Mouse (Mus musculus) mouse embryonic stem cell (cell line): ENCODE measurements around the gene Wdr78.

Experiments used
- in situ Hi-C, 2 experiments: fragments of 300-500 bp; cut with MboI; formaldehyde crosslinking; loops; 1 replicate in 1 of 2; 3 replicates in 1 of 2; pipeline ENCODE4 v1.14.3; 2019 to 2020; ENCODE audit warnings: low sequenced_read_pairs in 2 of 2, low pct_unique_long_range_greater_than_20kb in 1 of 2, mixed read lengths in 1 of 2; ENCODE audit not compliant: unreplicated experiment in 1 of 2

Wdr78 gene

DNA sequence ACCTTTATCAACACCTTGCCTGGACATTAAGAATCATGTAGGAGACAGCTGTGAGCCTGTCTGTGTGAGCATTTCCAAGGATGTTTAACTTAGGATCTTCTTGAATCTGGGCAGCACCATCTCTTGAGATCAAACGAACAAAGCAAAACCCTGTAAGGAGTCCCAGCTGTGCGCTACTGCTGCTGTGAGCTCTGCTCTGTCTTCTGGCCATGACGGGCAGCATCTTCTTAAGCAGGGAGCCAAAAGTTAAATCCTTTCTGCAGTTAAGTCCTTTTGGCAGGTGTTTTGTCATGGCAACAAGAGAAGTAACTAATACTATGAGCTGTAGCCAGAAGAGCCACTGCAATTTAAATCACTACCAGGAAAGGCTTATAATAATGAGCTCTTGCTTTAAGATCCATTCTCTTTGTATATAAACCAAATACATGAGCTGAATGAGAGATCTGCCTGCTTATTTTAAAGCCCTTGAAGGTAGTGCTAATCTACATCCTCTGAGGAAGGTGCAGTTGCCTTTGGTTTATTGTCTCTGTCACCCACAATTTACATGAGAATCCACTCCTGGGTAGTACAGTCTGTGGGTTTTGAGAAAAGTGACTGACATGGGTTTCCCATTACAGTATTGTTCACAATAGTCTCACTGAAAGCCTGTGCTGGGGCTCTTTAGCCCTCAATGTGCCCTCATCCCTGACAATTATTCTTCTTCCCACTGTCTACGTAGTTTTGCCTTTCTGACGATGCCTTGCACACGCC, 46.3 kb downstream of the Wdr78 start:
- in situ Hi-C loops = no loop called here

DNA sequence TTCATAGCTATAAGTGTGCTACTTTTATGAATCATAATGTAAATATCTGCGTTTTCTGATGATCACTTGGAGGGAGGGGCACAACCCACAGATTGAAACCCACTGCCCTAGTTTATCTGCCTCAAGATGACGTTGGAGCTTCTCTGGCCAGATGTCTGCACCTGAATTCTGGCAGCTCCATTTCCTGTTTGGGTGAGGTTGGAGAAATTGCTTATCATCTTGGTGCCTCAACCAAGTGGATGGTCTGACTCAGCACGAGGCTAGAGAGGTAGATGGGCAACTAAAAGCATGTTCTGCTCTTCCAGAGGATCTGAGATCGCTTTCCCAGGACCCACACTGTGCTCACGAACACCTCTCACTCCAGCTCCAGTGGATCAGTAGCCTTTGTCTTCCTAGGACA, 49.4 kb downstream of the Wdr78 start:
- in situ Hi-C loops = no loop called here

DNA sequence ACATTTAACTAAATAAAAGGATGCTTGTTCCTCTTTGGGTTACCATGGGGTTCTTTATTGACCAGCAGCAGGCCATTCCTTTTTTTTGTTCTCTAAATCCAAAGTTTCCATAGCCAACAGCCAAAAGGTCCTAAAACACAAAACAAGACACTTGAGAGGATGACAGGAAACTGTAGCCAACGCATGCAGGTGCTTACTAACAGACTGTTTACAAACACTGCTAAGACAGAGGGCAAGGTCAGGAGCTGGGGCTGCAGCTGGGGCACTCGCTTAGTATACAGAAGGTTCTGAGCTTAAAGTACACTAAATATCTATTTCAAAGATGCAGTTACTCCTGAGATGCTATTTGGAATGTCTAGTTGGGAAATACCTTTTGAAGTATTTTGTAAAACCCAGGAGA, 49.9 kb downstream of the Wdr78 start:
- in situ Hi-C loops = no loop called here

DNA sequence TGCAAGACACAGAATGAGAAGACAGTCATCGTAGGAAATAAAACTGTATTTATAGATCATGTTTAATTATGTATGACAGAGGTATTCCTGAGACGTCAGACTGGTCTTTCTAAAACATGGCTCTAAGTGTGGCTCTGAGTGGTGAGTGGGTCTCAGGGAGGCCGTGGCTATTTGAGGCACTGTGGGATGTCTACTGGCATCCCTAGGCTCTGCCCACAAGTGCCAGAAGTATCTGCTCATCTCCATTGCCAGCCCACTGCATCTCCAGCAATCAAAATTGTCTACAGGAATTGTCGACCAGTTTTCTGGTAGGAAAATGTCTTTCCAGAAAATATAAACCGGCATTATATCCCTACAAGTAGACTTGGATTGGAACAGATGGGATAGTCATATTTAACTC, 57.4 kb downstream of the Wdr78 start:
- in situ Hi-C loops = no loop called here

DNA sequence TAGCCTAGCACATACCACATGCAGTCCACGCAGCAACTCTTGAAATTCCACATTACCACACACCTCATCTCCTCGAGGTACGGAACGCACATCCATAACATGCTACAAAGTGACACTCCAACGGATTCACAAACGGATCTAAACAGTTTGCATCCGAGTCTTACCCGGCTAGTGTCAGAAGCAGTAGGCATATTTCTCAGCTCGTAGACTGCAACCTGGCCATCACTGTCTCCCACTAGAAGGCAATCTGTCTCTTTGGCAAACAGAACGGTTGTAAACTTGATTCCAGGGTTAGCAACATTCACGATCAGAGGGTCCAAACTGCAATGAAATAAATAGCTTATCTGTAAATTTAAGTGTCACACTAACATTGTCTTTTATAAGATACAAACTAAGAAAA, 66.3 kb downstream of the Wdr78 start:
- in situ Hi-C loops = no loop called here

DNA sequence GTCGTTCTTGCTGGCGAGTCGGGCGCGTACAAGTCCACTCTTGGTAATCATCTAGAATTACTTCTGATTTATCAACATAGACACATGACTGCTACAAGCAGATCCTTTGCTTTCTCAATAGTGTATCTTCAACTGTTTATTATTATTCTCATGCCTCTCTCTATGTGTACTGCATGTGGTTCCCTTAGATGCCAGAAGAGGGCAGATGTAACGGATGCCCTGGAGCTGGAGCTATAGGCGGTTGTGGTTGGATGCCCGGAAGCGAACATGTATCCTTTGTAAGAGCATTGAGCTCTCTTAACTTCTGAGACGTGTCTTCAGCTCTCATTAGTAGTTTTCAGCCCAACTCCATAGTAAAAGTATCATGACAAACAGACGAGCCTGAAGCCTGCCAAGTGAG, 71.4 kb downstream of the Wdr78 start:
- in situ Hi-C loops = no loop called here

DNA sequence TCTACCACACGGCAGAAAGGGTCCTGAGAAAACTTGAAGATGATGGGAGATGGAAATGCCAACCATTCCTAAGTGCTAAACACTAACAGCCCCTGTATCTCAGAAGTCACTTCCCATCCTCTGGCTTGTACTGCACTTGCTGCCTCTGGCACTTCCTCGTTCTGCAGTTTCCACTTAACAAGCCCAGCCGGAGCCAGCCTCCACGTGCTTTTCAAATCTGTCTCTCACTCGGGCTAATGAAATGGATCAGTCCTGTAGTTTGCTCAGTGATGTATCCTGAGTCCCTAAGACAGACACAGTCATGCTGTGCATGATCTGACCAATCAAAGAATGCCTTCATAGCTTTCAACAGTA, 74.5 kb downstream of the Wdr78 start:
- in situ Hi-C loops = no loop called here

DNA sequence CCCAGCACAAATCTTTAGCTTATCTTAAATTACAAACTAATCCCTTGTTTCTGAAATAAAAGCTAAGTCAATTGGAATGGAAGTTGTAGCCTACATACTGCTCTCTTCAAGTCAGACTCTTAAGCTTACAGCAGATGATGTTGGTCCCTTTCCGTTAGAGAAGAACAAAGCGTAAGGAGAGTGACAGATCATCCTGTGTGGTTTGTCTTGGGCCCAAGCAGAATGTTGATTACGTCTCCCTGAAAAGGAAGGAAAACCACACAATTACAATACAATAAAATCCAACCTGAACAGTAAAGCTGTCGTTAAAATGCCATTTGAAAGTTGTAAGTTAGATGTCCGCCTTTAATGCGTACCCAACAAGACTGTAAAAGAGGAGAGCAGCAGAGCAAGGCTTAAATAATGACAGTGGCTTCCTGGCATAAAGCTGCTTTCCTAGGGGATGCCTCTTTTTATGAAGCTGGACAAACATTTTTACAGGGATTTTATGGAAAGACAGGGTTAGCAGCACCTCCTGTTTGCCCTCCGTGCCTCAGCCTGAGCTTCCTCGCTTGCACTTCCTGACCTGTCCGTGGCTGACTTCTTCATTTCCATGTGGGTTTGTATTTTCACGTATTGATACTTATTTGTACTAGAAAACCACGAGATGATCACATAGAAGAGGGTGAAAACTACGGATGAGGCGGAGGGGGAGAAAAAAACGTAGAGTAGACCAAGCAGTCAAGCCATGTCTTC, 75.1 kb downstream of the Wdr78 start:
- in situ Hi-C loops = no loop called here

DNA sequence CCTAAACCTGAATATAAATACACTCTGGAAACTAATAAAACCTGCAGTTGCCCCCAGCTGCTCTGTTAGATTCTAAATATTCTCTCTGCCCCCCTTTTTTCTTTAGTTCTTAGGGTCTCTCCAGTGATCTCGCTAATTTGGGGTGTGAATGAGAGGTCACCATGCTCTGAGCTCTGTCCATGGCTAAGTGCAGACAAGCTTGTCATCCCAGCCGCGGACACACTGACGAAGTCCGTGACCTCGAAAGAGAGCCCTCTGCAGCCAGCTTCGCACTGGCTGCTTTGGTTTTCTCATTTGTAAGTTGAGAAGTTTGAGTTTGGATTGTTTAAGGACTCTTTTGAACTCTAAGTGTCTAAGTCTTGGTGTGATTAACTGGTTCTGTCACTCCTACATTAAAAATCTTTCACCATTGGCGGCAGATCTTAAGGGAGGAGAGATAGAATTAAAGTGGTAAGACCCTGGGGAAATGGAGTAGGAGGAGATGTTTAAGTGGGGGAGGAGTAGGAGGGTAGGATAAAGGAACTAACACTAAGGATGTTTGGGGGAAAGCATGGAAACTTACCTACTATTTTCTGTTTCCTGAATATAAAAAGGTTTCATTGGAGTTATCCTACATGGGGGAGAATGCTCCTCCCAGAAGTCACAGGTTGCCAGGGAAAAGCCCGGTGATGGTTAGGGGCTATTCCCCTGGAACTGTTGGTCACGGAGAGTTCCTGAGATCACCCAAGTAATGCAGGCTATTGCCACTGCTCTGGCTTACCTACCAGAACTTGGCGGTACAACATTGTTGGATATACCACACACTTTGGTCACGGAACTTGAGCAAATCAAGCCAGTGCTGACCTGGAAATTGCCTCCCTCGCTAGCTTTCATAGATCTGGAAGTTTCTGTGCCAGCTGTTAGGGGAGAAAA, 85.9 kb downstream of the Wdr78 start:
- in situ Hi-C loops = no loop called here

DNA sequence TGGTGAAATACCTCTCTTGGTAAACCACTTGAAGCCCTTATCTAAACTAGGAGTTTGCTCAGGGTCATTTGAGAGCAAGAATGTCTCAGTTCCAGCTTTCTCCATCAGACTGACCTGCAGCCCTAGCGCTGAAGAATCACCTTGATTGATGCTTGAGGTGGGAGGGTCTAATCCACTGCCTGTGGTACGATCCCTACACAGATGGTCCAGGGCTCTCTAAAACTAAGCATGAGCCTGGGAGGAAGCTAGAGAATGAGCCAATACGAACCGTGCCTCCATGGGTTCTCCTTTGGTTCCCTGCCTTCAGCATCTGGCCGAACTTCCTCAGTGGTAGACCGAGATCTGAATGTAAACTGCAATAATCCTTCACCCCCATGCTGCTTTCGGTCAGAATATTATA, 86.6 kb downstream of the Wdr78 start:
- in situ Hi-C loops = no loop called here

DNA sequence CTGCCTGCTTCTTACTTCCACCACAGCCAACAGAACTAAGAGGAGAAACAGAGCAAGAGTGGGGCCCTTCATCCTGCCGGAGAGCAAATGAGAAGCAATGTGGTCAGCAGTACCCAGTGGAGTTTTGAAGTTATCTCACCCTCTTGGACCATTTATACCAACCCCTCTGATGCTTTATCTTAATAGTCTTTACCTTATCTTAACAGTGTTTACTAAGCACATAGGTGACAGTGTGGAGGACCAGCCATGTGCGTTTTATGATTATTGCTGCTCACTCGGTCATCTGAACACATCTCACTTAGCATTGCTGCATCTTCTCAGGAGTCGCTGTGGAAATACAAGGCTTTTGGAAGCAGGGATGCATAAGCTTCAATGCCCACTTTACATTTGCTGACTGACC, 87.7 kb downstream of the Wdr78 start, which contains the start of gene Insl5:
Gene Insl5 (minus strand): TSS at position 222 of the 400 bp plus-strand sequence.
- in situ Hi-C loops = no loop called here

DNA sequence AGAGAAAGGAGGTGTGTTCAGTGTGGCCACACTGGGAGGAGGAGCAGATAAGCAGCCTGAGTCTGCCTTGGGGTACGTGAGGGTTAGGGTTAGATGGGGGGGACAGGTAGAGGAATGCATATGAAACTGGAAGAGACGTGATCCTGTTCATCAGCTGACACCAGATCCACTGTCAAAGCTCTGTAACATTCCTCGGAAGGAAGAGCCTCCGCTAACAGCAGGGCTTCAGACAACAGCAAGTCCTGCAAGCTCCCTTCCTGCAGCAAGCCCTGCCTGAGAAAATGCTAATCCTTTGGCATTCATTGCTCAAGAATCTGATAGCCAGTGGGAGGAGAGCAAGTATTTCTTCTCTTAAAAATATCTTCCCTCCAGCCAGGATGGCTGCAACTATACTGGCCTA, 100.9 kb downstream of the Wdr78 start:
- in situ Hi-C loops = no loop called here

DNA sequence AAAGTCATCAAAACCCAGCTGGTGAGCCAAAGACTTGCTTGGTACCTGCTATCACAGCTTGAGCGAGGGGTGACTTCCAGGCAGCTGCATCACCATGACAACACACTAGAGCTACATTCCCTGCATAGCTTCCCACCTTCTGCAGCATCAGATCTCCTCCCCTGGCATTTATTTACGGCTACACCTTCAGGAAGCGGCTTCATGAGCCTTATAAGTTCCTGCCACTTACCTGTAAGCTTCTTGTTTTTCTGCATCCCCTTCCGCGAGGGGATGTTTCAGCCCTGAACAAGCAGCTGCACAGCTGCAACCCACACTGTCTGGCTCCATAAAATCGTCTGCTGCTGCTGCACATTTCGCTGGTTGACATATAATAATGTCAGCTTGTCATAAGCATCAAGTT, 102.5 kb downstream of the Wdr78 start:
- in situ Hi-C loops = no loop called here

DNA sequence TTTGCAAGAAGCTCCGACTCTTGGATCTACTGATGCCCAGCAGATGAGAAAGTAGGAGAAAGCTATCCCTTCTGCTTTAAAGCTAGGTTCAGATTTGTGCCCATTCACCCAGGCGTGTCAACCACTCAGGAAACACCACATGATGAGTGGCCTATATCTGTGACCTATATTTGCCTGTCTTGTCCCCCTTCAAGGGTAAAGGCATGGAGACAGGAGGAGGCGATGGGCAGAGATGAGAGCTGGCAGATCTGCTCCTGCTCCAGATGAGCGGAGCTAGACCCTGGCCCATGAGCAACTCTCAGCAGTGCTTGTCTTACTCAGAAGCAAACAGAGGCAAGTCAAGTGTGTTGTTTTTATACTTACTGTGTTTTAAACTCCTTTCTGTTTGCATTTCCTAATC, 103.6 kb downstream of the Wdr78 start:
- in situ Hi-C loops = no loop called here

DNA sequence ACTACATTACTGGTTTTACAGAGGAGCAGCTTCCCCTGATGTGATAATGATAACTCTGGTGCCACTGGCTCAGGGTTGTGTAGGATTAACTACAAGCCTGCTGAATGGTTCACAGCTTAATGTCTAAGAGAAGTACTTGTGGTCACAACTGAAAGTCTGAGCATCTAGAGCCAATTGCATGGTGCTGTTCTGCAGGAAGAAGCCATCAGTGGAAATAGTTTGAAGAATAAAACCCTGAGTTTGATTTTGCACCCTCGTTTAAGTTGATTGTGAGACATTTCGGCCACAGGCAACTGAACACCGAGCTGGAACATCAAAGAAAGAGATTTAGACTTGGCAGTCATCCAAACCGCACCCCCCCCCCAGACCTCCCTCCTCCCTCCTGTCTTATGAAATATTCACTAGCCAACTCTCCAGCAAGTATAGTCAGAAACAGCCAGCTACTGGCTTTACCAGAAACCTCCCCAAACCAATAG, 107.4 kb downstream of the Wdr78 start:
- in situ Hi-C loops = no loop called here

DNA sequence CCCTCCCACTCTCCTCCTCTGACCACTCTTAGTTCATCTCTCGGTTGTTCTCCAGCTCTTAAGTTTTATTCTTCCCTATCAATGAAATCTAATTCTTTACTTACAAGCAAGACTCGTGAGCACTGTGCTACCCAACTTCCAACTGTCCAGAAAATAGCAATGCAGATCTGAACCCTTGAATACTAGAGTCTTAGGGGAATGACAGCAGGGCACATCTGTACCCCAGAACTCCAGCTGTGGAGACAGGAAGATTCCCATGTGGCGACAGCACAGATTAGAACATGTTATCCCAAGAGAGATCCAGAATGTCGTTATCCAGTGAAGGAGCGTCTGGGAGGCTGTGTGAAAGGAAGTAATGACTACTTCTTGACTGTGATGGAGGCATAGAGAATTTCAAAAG, 108.1 kb downstream of the Wdr78 start:
- in situ Hi-C loops = no loop called here

DNA sequence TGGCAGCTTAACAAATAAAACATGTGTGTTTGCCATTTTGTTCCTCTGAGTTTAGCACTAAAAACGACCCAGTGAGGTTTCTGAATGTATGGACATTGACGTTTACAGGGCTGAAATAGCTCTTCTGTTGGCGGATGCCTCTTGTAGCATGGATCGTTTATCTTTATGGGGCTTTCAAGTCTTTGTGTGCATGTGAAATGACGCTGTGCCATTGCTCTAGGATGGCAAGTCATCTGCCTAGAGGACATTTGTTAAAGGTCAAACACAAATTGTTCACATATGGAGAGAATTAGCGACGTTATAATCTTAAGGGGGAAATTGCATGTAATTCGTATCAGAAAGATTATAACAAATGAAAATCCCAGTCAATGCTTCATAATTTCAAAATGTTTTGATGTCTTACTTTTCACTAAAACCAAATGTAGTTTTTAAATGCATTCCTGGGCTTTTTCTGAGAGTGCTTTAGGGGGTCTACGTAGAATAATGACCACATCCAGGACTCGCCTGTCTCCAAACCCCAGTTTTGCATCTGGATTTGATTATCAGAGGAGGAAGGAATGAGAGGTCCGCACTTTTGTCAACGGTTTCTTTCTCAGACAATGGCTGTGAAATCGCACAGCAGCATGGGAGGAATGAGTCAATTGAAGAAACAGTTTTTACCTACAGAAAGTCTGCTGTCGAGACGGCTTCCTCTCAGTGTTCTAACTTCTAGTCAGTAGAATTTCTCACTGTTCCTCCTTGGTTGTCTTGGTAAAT, 109.0 kb downstream of the Wdr78 start:
- in situ Hi-C loops = no loop called here

DNA sequence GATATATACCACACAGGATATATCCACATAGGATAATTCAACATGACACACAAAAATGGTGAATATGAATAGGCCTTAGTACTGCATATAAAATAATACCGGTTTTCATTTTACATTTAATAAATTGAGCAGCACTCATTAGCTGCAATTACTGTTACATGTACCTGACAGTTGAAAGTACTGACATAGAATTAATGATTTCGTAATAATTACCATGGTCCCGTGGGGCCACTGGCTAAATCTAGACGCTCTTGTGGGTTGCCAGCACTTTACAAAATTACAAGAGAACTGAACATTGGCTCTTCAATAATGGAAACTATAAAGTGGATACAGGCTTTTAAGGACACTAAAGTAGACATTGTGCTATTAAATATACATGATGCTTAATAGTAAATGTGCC, 109.7 kb downstream of the Wdr78 start:
- in situ Hi-C loops = no loop called here
